Mouse (Mus musculus): ENCODE results near the gene Fam169b. TPM values are rescaled to one million over a fixed set of nuclear protein-coding genes. Genes with fewer than 3 reads are reported as not detected.

Gene Fam169b
- polyA plus RNA-seq, 1 experiment, result 11.3 TPM

DNA sequence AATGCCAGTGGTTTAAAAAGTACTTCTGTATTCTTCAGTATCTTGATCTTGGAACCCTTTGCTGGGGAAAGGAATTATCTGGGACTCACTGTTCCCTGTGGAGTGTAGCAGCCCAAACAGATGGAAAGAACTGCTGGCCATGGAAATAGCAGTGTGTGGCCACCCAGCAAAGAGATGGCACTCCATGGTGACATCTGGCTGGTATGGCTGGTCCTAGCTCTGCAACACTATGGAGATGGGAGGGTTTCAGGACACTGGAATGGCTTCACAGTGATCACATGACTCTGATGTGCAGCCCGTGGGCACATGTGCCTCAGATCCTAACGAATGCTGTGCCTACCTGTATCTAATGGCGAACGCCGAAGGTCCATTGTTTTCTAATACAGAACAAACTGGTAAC, 41.1 kb upstream of the Fam169b start:
- no peak for DNase-seq
- WGBS, result 91% methylated on average over 5 of the region's 5 CpGs
- Histone ChIP-seq H3K4me3 (ENCODE audit: insufficient read depth, low read depth, low read length) (no peak overlapping the region), H3K36me3 (ENCODE audit: control insufficient read depth, insufficient read depth, low read length) (0 out of 2 replicates have a peak, but pooled peaks cover 2% of the 10 kb centered on the region), H3K27me3 (replicated peaks; ENCODE audit: control insufficient read depth, insufficient read depth, low read length) (no peaks in the 10 kb centered on the region), H3K4me1 (ENCODE audit: control insufficient read depth, insufficient read depth, low read length) (0 out of 2 replicates have a peak, but pooled peaks cover 3% of the 10 kb centered on the region), H3K27ac (ENCODE audit: insufficient read depth, low read depth, low read length) (no peak overlapping the region)
- TF ChIP-seq CTCF (conservative IDR thresholded peaks at IDR 0.05; ENCODE audit: insufficient read depth, insufficient read length, low read depth, low read length) (no peak), POLR2A (IDR thresholded peaks at IDR 0.05; ENCODE audit: low read depth, low read length) (no peak)

DNA sequence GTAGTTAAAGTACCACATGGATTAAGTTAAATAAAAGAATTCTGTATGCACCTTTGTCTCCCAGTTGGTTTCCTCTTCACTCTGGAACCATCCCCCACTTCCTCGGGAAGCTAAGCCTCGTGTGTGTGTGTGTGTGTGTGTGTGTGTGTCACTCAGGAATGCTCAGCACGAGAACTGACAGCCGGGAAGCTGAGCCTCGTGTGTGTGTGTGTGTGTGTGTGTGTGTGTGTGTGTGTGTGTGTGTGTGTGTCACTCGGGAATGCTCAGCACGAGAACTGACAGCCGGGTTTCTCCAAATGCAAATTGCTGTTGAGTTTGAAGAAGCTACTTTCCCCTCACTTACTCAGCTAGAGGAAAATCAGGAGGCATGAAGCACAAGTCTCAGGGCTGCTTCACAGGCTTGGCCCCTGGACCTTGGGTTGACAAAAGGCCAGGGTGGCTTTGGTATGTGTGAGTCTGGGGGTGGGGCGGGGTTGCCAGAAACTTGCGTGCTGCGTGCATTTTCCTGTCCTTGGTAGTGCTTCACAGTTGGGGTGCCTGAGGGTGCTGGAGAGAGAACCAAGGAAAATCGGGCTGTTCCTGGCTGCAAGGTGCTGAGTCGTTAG, 39.9 kb upstream of the Fam169b start:
- no peak overlapping the region for H3K27ac ChIP-seq (ENCODE audit: insufficient read depth, low read depth, low read length)
- DNase-seq, result peak; percentile 74
- 31% methylated on average over 13 of the region's 13 CpGs for WGBS

DNA sequence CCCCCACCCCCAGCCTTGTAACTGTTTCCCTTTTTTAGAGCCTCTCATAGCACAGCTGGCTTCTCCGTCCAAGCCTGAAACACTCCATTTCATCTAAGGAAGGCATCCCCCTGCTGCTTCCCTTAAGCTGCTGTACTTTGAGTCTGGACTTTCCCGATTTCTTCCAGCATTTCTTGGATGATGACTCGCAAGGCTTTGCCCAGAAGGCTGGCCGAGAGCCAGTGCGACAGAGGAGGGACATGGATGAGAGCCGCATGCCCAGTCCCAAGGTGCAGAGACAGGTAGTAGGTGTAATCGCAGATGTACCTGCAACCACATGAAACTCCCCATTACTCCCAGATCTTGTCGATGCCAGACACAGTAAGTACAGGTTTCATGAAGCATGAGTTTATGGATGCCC, 36.8 kb upstream of the Fam169b start:
- 0 out of 2 replicates have a peak, but pooled peaks cover 3% of the 10 kb centered on the region for H3K4me1 ChIP-seq (ENCODE audit: control insufficient read depth, insufficient read depth, low read length)
- H3K27me3 ChIP-seq (replicated peaks; ENCODE audit: control insufficient read depth, insufficient read depth, low read length), result no peaks in the 10 kb centered on the region
- 70% methylated on average over 8 of the region's 8 CpGs for WGBS
- H3K4me3 ChIP-seq (ENCODE audit: insufficient read depth, low read depth, low read length), result no peak overlapping the region
- DNase-seq, result peak; percentile 68
- H3K36me3 ChIP-seq (ENCODE audit: control insufficient read depth, insufficient read depth, low read length), result no peaks in the 10 kb centered on the region
- TF ChIP-seq POLR2A (IDR thresholded peaks at IDR 0.05; ENCODE audit: low read depth, low read length), result no peak
- TF ChIP-seq CTCF (conservative IDR thresholded peaks at IDR 0.05; ENCODE audit: insufficient read depth, insufficient read length, low read depth, low read length), result no peak
- no peak overlapping the region for H3K27ac ChIP-seq (ENCODE audit: insufficient read depth, low read depth, low read length)

More for the DNA sequence above, 39.9 kb upstream of the Fam169b start:
- Histone ChIP-seq H3K36me3 (ENCODE audit: control insufficient read depth, insufficient read depth, low read length) (no peaks in the 10 kb centered on the region), H3K27me3 (replicated peaks; ENCODE audit: control insufficient read depth, insufficient read depth, low read length) (no peaks in the 10 kb centered on the region), H3K4me1 (ENCODE audit: control insufficient read depth, insufficient read depth, low read length) (0 out of 2 replicates have a peak, but pooled peaks cover 3% of the 10 kb centered on the region), H3K4me3 (ENCODE audit: insufficient read depth, low read depth, low read length) (no peak overlapping the region)
- TF ChIP-seq POLR2A (IDR thresholded peaks at IDR 0.05; ENCODE audit: low read depth, low read length) (no peak), CTCF (conservative IDR thresholded peaks at IDR 0.05; ENCODE audit: insufficient read depth, insufficient read length, low read depth, low read length) (no peak)

DNA sequence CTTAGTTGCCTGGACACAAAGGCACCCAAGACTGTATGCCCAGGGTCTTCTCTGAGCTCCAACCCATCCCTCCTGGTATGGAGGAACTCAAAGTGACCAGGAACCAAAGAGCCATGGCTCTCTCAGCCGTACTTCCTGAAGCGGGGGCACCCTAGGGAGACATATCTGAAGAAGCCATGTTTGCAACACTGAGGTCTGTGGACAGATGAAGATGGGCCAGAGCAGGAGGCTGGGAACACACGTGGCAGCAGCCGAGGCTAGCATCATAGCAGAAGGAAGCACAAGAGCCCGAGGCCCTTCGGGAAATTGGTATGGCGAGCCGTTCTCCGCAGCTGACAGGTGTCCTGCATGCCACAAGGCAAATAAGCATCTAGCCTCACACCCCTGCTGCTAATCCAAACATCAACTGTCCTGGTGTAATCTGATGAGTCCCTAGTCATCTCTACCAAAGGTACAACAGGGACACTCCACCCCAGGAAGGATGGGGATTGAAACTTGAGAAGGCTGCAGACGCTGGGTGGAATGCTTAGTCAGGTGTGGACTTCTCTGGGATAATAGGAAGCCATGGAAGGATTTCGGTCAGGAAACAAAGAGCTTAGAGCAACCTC, 34.3 kb upstream of the Fam169b start:
- H3K4me3 ChIP-seq (ENCODE audit: insufficient read depth, low read depth, low read length), result no peak overlapping the region
- H3K27ac ChIP-seq (ENCODE audit: insufficient read depth, low read depth, low read length), result no peak overlapping the region
- no peak for TF ChIP-seq POLR2A (IDR thresholded peaks at IDR 0.05; ENCODE audit: low read depth, low read length)
- no peak for TF ChIP-seq CTCF (conservative IDR thresholded peaks at IDR 0.05; ENCODE audit: insufficient read depth, insufficient read length, low read depth, low read length)
- H3K36me3 ChIP-seq (ENCODE audit: control insufficient read depth, insufficient read depth, low read length), result no peaks in the 10 kb centered on the region
- no peak for DNase-seq
- H3K27me3 ChIP-seq (replicated peaks; ENCODE audit: control insufficient read depth, insufficient read depth, low read length), result no peaks in the 10 kb centered on the region
- no peaks in the 10 kb centered on the region for H3K4me1 ChIP-seq (ENCODE audit: control insufficient read depth, insufficient read depth, low read length)
- WGBS, result 68% methylated on average over 11 of the region's 11 CpGs

DNA sequence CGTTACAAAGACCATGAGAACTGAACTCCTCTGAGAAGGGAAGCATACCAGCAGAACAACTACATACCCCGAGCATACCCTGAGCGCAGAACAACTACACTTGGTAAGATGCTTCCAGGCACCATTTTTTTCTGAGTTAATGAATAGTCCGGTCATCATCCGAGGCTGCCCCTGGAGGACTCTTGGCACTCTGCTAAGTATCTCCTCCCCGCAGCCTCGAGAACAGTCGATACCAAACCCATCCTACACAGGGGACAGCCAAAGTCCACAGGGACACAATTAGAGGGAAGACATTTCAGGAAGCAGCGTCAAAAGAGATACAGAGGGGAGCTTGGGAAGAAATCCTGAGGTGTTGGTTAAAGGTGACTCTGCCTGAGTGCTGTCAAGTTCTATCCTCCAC, 32.4 kb upstream of the Fam169b start:
- TF ChIP-seq CTCF (conservative IDR thresholded peaks at IDR 0.05; ENCODE audit: insufficient read depth, insufficient read length, low read depth, low read length) (no peak), POLR2A (IDR thresholded peaks at IDR 0.05; ENCODE audit: low read depth, low read length) (no peak)
- no peaks in the 10 kb centered on the region for H3K4me1 ChIP-seq (ENCODE audit: control insufficient read depth, insufficient read depth, low read length)
- H3K36me3 ChIP-seq (ENCODE audit: control insufficient read depth, insufficient read depth, low read length), result no peaks in the 10 kb centered on the region
- no peak overlapping the region for H3K4me3 ChIP-seq (ENCODE audit: insufficient read depth, low read depth, low read length)
- peak; percentile 78 for DNase-seq
- WGBS, result 50% methylated on average over 9 of the region's 9 CpGs
- no peaks in the 10 kb centered on the region for H3K27me3 ChIP-seq (replicated peaks; ENCODE audit: control insufficient read depth, insufficient read depth, low read length)
- no peak overlapping the region for H3K27ac ChIP-seq (ENCODE audit: insufficient read depth, low read depth, low read length)

DNA sequence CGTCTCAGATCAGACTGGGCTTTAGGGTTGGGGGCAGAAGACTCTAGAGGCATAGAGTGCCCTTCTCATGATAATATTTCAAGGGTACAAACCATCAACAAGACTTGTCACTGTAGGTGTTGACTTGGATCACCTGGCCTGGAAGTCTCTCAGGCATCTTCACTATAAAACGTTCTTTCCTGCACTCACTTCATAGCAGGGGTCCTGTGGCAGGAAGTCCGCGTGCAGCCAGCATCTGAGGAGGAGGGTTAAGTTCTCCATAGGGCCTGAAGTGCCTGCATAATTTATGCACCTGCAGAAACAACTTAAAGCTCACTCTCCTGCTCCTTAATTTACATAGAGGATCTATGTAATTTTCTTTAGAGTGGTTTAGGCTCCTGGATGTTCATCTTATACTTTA, 28.0 kb upstream of the Fam169b start:
- no peak for DNase-seq
- 57% methylated on average over 4 of the region's 4 CpGs for WGBS
- no peaks in the 10 kb centered on the region for H3K4me1 ChIP-seq (ENCODE audit: control insufficient read depth, insufficient read depth, low read length)

DNA sequence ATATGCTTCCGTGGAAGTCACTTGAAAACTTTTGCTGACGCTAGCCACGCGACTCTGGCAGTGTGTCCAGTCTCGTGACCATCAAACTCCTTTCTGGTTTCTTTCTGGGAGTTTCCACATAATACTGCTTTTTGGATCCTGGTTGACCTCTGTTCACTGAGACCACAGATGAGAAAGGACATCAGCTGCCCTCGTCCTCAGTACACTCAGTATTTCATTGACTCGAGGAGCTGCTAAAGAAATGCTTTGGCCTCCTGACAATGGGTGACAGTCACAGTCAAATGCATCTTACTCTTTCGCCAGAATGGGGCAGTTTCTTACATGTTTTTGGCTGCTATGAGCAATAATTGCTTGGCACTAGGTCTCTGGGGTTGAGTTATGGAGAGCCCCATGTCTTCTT, 27.4 kb upstream of the Fam169b start:
- Histone ChIP-seq H3K4me1 (ENCODE audit: control insufficient read depth, insufficient read depth, low read length) (no peaks in the 10 kb centered on the region), H3K27me3 (replicated peaks; ENCODE audit: control insufficient read depth, insufficient read depth, low read length) (no peaks in the 10 kb centered on the region), H3K27ac (ENCODE audit: insufficient read depth, low read depth, low read length) (no peak overlapping the region), H3K36me3 (ENCODE audit: control insufficient read depth, insufficient read depth, low read length) (no peaks in the 10 kb centered on the region), H3K4me3 (ENCODE audit: insufficient read depth, low read depth, low read length) (no peak overlapping the region)
- DNase-seq, result no peak
- TF ChIP-seq POLR2A (IDR thresholded peaks at IDR 0.05; ENCODE audit: low read depth, low read length), result no peak
- no peak for TF ChIP-seq CTCF (conservative IDR thresholded peaks at IDR 0.05; ENCODE audit: insufficient read depth, insufficient read length, low read depth, low read length)
- 84% methylated on average over 8 of the region's 8 CpGs for WGBS

More for the DNA sequence above, 28.0 kb upstream of the Fam169b start:
- H3K27me3 ChIP-seq (replicated peaks; ENCODE audit: control insufficient read depth, insufficient read depth, low read length), result no peaks in the 10 kb centered on the region
- H3K4me3 ChIP-seq (ENCODE audit: insufficient read depth, low read depth, low read length), result no peak overlapping the region
- no peak for TF ChIP-seq POLR2A (IDR thresholded peaks at IDR 0.05; ENCODE audit: low read depth, low read length)
- no peak for TF ChIP-seq CTCF (conservative IDR thresholded peaks at IDR 0.05; ENCODE audit: insufficient read depth, insufficient read length, low read depth, low read length)
- no peak overlapping the region for H3K27ac ChIP-seq (ENCODE audit: insufficient read depth, low read depth, low read length)
- H3K36me3 ChIP-seq (ENCODE audit: control insufficient read depth, insufficient read depth, low read length), result no peaks in the 10 kb centered on the region
